Mouse (Mus musculus): ENCODE data around the gene Nom1. TPM values are rescaled to one million over a fixed set of nuclear protein-coding genes. Genes with fewer than 3 reads are reported as not detected.
"Not testable (repeated sequence)": the region's sequence is repeated elsewhere in the genome, so short reads cannot be mapped to it uniquely, and the experiment has no call there.

Nom1 gene
- 25.3 and 27.0 TPM in 2 replicates for polyA plus RNA-seq (2015; fragmentation: Nextera tagmentation; extraction: Ambion mirVana)

DNA sequence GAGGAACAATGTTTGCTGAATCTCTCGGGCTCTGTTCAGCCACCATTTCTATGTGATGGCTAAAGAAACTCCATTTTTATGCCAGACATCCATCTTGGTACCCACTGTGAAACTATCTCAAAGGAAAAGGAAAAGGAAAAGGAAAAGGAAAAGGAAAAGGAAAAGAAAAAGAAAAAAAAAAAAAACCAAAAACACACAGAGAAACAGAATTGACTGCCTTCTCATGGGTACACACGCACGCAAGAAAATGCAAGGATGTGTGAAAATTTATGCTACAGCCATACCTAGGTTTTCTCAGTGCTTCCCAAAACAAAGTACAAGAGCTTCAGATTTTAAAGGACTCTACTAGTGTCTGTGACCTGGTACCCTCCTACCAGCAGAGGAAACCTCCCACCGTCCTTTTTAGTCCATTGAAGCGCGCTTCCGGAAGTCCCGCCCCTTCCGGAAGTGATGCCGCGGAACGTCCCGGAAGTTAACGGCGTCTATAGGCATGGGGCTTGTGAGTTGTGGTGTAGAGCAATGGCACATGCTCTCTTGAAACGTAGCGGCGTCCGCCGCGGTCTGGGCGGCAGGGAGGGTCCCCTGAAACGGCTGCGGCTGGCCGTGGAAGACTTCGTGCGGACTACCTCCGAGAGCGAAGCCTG is at the start of gene Nom1:
TSS of gene Nom1 (plus strand) at position 437 of the 644 bp plus-strand sequence.
- DNase-seq (ENCODE audit: low spot score), result peak; percentile 94

DNA sequence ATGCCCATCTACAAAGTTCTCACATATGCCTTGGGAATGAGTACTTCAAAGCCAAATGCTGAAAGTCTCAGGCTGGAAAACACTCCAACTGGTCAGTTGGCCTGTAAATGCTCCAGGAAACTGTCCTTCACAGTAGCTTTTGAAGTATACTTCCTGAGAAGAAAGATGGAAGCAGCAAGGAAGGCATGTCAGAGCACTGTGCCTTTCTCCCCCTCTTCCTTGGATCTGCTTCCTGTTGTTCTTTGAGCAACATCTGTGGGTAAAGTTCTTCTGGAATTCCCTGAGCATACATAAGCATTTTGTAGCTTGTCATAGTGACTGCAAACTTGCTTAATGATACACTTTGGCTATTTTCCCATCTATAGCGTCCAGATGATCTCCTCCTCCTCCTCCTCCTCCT is 46.9 kb upstream of the Nom1 start:
- no peak for DNase-seq (ENCODE audit: low spot score)

GRCm38 (mm10) chr5:29388181-29388943 is 46.1 kb upstream of the Nom1 start:
- DNase-seq (ENCODE audit: low spot score), result no peak

DNA sequence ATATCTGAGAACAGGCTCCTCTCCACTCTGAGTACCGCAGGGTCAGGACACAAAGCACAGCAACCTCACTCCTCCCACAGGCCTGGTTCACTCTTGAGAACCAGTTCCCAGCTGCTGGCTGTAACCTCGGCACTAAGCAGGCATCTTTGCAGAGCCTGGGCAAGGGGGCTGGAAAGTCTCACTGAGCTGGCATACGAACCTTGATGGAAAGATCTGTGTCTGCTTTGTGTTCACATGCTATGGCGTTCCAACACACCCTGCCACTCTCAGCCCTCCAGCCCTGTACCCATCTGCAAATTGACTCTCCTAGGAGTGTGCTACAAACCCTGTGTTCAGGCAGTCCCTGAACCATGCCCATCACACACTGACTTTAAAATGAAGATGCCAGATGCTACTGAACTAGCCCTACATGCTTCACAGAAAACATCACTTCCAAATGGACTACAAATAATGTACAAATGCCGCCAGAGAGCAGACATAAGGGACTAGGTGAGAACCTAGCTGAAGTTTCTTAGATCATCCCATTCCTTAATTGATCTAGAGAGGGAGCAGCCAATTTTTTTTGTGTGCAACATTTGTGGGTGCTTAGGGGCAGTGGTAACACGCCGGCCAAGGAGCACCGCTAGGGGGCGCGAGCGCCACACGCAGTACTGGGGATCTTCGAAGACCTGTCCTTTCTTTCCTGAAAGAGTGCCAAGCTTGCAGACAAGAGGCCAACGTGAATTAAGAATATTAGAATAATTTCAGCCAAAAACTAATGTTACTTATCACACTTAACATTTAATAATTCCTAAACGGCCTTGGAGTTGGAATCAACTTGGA is 45.3 kb upstream of the Nom1 start:
- peak; percentile 68 for DNase-seq (ENCODE audit: low spot score)

DNA sequence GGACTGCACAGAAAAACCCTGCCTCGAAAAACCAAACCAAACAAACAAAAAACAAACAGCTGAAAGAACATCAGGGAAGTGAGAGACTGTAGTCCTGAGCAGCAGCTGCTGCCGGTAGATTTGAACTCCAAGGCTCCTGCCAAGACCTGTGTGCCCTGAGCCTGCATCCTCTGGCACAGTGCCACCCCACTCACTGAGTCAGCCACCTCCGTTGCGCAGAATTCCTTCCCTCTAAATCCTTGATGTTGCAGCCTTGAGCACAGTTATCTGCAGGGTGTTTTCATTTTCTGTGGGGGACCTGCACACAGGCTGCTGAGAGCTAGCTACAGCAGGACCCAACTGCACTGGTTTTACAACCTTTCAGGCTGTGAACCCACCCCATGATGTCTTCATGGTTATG is 36.0 kb upstream of the Nom1 start:
- DNase-seq (ENCODE audit: low spot score), result no peak

GRCm38 (mm10) chr5:29410854-29411253 is 23.6 kb upstream of the Nom1 start:
- DNase-seq (ENCODE audit: low spot score), result no peak

DNA sequence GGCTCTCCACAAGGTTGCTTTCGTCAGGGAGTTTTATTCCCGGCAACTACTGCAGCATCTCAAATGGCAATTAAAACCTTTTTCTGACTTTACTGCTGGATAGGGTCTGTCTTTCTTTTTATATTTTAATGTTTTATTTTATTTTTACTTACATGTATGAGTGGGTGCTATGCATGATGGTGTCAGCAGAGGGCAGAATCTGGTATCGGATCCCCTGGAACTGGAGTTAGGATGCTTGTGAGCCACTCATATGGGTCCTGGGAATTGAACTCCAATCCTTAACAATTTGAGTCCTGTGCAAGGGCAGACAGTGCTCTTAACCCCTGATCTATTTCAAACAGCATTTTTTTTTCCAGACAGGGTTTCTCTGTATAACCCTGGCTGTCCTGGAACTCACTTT is 21.4 kb upstream of the Nom1 start:
- DNase-seq (ENCODE audit: low spot score), result no peak

- DNase-seq (ENCODE audit: low spot score), result not testable (repeated sequence)
These were observed 11.1 kb upstream of the Nom1 start for GRCm38 (mm10) chr5:29423330-29423729.

DNA sequence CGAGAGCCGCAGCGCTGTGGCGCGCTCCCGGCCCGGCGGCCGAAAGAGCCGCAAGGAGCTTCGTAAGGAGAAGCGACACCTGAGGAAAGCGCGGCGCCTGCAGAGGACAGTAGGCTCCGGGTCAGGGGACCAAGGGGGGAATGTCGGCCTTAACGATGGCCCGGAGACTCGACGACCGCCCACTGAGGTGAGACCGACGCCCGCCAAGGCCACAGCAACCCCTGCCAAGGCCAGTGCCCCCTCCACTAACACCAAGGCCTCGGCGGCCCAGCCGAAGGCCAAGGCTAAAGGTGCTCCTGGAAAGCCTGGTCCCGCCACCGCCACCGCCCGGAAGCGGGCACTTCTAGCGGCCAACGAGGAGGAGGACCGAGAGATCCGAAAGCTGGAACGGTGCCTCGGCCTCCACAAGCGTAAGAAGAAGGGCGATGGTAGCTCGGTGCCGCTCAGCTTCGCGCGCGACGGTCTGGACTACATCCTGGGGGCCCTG is 451 bp downstream of the Nom1 start:
- DNase-seq (ENCODE audit: low spot score), result peak; percentile 16

DNA sequence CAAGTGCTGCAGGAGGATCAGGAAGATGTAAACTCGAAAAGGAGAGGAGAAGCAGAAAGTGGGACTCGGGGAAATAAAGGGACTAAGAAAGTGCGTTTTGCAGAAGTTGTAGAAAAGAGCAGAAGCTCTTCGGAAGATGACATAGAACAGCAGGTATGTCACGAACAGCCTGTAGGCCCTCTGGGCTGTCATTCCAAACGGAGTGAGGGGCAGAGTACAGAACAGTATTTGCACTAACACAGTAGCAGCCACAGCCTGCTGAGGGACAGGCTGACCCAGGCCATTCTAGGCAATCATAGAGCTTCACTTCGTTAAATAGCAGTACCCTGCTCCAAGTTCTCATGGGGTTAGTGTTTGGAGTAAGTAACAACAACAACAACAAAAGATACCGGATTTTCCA is 1.0 kb downstream of the Nom1 start:
- no peak for DNase-seq (ENCODE audit: low spot score)

DNA sequence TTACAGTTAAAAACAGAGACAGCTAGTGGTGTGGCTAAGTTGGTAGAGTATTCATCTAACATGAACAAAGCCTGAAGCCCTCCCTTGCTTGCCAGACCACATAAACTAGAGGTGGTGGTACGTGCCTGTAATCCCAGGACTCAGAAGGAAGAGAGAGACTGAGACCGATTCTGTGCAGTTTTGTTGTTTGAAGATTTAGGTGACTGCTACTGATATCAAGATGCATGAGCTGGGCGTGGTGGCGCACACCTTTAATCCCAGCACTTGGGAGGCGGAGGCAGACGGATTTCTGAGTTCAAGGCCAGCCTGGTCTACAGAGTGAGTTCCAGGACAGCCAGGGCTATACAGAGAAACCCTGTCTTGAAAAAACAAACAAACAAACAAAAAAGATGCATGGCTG is 2.3 kb downstream of the Nom1 start:
- not testable (repeated sequence) for DNase-seq (ENCODE audit: low spot score)

- DNase-seq (ENCODE audit: low spot score), result no peak
These were observed 10.8 kb downstream of the Nom1 start for GRCm38 (mm10) chr5:29445275-29445674.

GRCm38 (mm10) chr5:29452352-29452751 is 17.9 kb downstream of the Nom1 start:
- no peak for DNase-seq (ENCODE audit: low spot score)

DNA sequence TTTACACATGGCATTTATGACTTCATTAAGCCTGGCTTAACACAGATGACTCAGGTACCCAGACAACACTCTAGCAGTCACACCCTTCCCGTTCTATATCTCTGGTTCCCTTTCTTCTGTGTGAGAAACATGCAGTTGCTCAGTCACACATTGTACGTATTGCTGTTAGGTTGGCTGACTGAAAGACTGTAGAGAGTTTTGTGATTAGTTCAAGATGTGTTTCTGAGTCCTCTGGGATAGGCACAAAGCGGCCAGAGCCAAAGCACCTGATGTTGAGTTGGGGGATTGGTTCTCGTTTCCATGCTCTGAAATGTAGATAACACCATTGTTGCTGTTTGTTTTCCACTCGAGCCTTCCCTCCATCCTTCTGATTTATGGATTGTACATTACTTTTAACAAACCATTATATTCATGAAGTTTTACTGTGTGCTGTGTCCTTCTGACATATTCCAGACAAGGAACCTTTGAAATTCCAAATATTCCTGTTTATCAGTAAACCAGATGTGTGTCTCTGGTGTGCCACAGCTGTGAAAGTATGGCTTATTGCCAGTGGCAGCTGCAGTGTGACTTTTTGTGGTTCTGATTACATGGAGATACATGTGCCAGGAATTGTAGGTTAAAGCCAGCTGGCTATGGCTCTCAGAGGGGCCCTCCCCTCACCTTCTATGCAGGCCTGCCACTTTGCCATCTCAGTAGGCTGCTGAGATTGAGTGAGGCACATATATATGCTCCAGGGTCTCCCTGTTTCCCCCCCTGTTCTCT is 22.6 kb downstream of the Nom1 start:
- DNase-seq (ENCODE audit: low spot score), result no peak

DNA sequence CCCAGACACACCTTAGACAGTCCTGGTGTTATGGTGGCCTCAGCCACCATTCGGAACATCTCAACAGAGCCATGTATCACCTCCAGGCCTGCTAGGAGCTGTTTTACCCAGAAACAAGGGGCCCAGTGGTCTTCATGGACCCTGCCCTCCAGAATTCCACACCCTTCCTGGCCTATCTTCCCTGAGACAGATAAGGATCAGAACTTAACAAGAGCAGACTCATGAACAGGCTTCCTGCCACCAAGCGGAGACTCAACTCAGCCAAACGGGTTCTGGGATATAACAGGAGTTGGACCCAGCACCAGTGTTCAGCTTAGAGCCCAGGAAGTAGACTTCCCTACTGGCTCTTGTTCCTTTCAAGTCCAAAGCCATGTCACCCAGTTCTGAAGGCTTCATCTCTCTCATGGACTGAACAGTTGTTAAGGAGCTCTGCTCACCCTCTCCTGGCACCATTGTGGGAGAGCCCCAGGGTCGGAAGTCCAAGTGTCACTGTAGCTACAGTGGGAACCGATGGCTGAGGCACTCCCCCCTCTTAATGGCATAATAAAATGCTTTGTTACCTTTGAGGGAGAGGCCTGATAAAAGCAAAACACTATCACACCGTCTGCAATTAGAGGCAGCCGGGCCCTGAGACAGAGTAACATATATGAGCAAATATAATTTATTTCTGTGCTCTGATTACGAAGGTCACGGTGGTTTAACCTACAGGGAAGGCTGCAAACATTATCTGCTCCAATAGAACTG is 28.7 kb downstream of the Nom1 start:
- no peak for DNase-seq (ENCODE audit: low spot score)

DNA sequence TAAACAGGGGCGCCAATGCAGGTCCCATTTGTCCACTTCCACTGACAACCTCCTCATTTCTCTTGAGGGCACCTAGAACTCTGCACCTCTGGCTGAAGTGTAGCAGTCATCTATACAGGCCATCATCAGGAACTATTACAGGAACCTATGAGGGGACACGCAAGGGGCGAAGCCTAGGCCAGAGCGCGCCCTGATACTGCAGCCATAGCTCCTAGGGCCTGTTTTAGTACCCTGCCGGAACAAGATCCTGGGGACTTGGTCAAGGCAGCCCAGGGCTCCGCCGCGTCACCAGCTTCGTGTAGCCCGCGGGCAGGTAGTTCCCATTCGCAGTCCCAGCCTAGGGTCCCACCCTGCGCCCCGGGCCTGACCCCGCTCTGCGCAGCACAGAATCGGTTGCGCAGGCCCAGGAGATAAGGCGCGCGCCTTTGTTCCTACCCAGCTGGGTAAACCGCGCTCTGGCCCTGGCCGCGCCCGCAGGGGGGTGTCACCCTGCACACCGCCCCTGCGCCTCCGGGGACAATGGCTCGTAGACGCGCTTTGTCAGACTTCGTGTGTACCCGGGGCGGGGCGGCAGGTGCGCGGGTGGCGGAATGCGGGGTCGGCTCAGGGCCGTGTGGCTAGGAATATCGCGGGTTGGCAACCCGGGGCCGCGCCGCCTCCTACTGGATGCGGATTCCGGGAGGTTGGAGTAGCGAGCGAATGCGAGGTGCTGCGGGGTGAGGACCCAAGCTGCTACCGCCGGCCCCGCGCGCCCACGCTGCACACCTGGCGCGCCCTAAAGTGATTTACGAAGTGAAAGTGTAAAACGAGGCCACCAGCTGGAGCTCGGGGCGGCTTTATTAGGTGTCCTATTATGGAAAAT is 33.3 kb downstream of the Nom1 start:
- DNase-seq (ENCODE audit: low spot score), result peak; percentile 13

- DNase-seq (ENCODE audit: low spot score), result no peak
These were observed 34.0 kb downstream of the Nom1 start for GRCm38 (mm10) chr5:29468351-29469065.

- DNase-seq (ENCODE audit: low spot score), result no peak
These were observed 35.0 kb downstream of the Nom1 start for GRCm38 (mm10) chr5:29469501-29469900.

- DNase-seq (ENCODE audit: low spot score), result no peak
These were observed 35.8 kb downstream of the Nom1 start for GRCm38 (mm10) chr5:29470271-29470670.

Measured in thymus, postnatal 0 days (tissue).